Mouse (Mus musculus) ES-Bruce4 (cell line): ENCODE data around the gene Klhdc9. TPM values are rescaled to one million over a fixed set of nuclear protein-coding genes. Genes with fewer than 3 reads are reported as not detected.

Source experiments
- H3K27ac ChIP-seq: 2 replicates; pipeline ENCODE4 v1.5.1; 2012; ENCODE audit warnings: low read length, inconsistent platforms; ENCODE audit not compliant: insufficient read depth
- H3K27me3 ChIP-seq: 2 replicates; pipeline ENCODE4 v1.6.1; 2012; ENCODE audit warnings: mild to moderate bottlenecking, low read length, inconsistent platforms; ENCODE audit not compliant: control insufficient read depth, poor library complexity, insufficient read depth, severe bottlenecking
- H3K36me3 ChIP-seq: 2 replicates; pipeline ENCODE4 v1.6.1; 2012; ENCODE audit warnings: inconsistent platforms, mild to moderate bottlenecking, low read length, moderate library complexity; ENCODE audit not compliant: control insufficient read depth, poor library complexity, insufficient read depth, severe bottlenecking
- H3K4me1 ChIP-seq: one replicate; pipeline ENCODE4 v1.8.1; 2011; ENCODE audit warnings: low read length; ENCODE audit not compliant: control insufficient read depth, insufficient read depth
- H3K4me3 ChIP-seq: 2 replicates; pipeline ENCODE4 v1.5.1; 2011; ENCODE audit warnings: low read depth, mild to moderate bottlenecking, low read length
- H3K9ac ChIP-seq: 2 replicates; pipeline ENCODE4 v1.6.1; 2012; ENCODE audit warnings: low read depth, mild to moderate bottlenecking, inconsistent platforms; ENCODE audit not compliant: poor library complexity, severe bottlenecking
- H3K9me3 ChIP-seq: replicated peaks from 2 replicates; pipeline ENCODE4 v1.6.1; 2012; ENCODE audit warnings: mild to moderate bottlenecking, low read length, inconsistent platforms; ENCODE audit not compliant: control insufficient read depth, poor library complexity, insufficient read depth, severe bottlenecking
- CTCF ChIP-seq: IDR thresholded peaks from one replicate; pipeline ENCODE4 v1.8.1; 2011; ENCODE audit warnings: low read depth, low read length
- EP300 ChIP-seq: IDR thresholded peaks from 2 replicates; pipeline ENCODE4 v1.6.1; 2011; ENCODE audit warnings: low read depth, low read length; ENCODE audit not compliant: insufficient read depth
- POLR2A ChIP-seq: IDR thresholded peaks from one replicate; pipeline ENCODE4 v1.8.1; 2011; ENCODE audit warnings: low read length; ENCODE audit not compliant: insufficient read depth
- polyA plus RNA-seq: library from polyadenylated mRNA; stranded (reverse); fragments of >200 nt; gene quantifications from 2 replicates; pipeline ENCODE4 v1.2.4, GENCODE M21; 2011; ENCODE audit warnings: low read depth; ENCODE audit not compliant: missing spikeins, insufficient read depth, insufficient read length

Gene Klhdc9
- polyA plus RNA-seq, 1 experiment: 0.52 TPM

- Histone ChIP-seq H3K36me3 (no peaks in the 10 kb centered on the region), H3K9ac (no peak overlapping the region), H3K27me3 (no peaks in the 10 kb centered on the region), H3K9me3 (no peaks in the 10 kb centered on the region), H3K27ac (no peak overlapping the region), H3K4me3 (no peak overlapping the region), H3K4me1 (peaks cover 13% of the 10 kb centered on the region)
- TF ChIP-seq CTCF (no peak), EP300 (no peak), POLR2A (no peak)
Observed at GRCm38 (mm10) chr1:171378298-171378697, 17.7 kb upstream of the Klhdc9 start.

DNA sequence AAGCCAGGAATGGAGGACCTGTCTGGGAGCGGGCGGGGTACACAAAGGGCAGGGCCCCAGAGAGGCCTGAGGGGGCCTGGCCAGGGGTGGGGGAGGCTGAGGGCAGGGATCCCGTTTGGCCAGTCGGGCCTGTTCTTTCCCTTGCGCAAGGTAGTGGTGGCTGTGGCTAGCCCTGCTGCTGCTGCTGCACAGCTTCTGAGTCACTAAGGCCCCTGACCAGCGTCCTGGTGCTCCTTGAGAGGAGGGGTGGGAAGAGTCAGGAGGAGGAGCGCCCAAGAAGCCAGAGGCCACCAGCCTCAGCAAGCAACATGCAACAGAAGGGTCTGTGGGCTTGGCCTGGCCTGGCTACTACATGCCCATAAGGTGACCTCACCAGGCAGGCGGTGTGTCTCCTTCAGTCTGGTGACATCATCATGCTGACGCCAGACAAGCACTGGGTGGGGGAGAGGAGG, 15.1 kb upstream of the Klhdc9 start:
- no peaks in the 10 kb centered on the region for H3K27me3 ChIP-seq
- H3K9ac ChIP-seq: no peak overlapping the region
- TF ChIP-seq POLR2A: no peak
- TF ChIP-seq CTCF: no peak
- peak; percentile 64; the same call in 1 of the 2 replicates for TF ChIP-seq EP300
- H3K27ac ChIP-seq: peak overlapping the region; percentile 9; the same call in 1 of the 2 replicates
- H3K36me3 ChIP-seq: no peaks in the 10 kb centered on the region
- 0 out of 2 replicates have a peak overlapping the region, but pooled peaks have one; percentile 4 for H3K4me3 ChIP-seq
- no peaks in the 10 kb centered on the region for H3K9me3 ChIP-seq
- peaks cover 20% of the 10 kb centered on the region for H3K4me1 ChIP-seq

DNA sequence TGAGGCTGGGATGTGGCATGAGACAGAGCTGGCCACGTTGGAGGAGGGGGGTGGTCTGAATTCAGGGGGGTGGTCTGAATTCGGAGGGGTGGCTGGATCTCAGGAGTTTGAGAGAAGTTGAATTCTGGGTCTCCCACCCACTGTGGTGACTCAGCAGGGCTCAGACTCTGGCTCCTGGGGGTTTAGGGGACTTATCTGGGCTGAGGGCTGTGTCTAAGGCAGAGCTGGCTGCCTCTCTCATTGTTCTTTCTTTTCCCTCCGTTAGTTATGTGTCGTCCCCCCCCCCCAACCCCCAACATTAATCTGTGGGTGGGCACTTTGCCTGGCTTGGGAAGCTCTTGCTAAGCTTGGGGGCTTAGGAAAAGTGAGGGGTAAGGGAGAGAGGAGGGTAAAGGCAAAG, 13.3 kb upstream of the Klhdc9 start:
- TF ChIP-seq CTCF (no peak), EP300 (no peak), POLR2A (no peak)
- H3K9ac ChIP-seq: no peak overlapping the region
- no peaks in the 10 kb centered on the region for H3K27me3 ChIP-seq
- no peaks in the 10 kb centered on the region for H3K36me3 ChIP-seq
- 0 out of 2 replicates have a peak overlapping the region, but pooled peaks have one; percentile 15 for H3K27ac ChIP-seq
- H3K4me1 ChIP-seq: peaks cover 20% of the 10 kb centered on the region
- no peak overlapping the region for H3K4me3 ChIP-seq
- H3K9me3 ChIP-seq: no peaks in the 10 kb centered on the region

- H3K27me3 ChIP-seq: no peaks in the 10 kb centered on the region
- H3K9ac ChIP-seq: no peak overlapping the region
- no peaks in the 10 kb centered on the region for H3K36me3 ChIP-seq
- peaks cover 24% of the 10 kb centered on the region for H3K4me1 ChIP-seq
- peak; percentile 81 for TF ChIP-seq EP300
- TF ChIP-seq CTCF: no peak
- TF ChIP-seq POLR2A: no peak
- H3K9me3 ChIP-seq: no peaks in the 10 kb centered on the region
- H3K27ac ChIP-seq: no peak overlapping the region; the same call in 1 of the 2 replicates
- H3K4me3 ChIP-seq: no peak overlapping the region
Observed at GRCm38 (mm10) chr1:171372880-171373279, 12.3 kb upstream of the Klhdc9 start.

- Histone ChIP-seq H3K27ac (no peak within 1 kb of the TSS), H3K4me1 (peaks cover 22% of the 10 kb centered on the region), H3K36me3 (no peaks in the 10 kb centered on the region), H3K4me3 (no peak within 1 kb of the TSS), H3K9ac (no peak within 1 kb of the TSS), H3K9me3 (no peaks in the 10 kb centered on the region), H3K27me3 (no peaks in the 10 kb centered on the region)
- TF ChIP-seq CTCF: no peak
- TF ChIP-seq EP300: no peak
- TF ChIP-seq POLR2A: no peak
Observed at GRCm38 (mm10) chr1:171369845-171370556, 9.4 kb upstream of the Klhdc9 start, which contains the start of gene Nectin4. Gene Nectin4, plus strand, starts transcription at chr1:171370099.

DNA sequence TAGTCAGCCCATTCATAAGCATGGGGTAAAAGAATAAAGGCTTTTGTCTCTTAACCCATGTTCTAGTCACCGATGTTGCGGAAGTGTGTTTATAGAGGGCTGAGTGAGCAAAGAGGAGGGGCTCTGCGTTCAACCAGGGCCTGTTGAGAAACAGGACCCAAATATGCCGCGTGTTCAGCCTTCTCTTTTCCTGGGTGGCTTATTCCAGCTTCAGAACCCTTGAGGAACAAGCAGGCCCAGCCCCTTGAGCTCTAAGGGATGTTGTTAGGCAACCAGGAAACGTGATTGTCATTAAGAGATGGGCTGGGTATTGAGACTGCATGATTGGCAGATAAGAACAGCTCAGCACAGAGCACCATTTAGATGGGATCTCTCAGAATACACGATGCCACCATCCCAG, 5.3 kb upstream of the Klhdc9 start:
- no peaks in the 10 kb centered on the region for H3K36me3 ChIP-seq
- TF ChIP-seq CTCF (no peak), POLR2A (no peak), EP300 (no peak)
- H3K9me3 ChIP-seq: no peaks in the 10 kb centered on the region
- no peaks in the 10 kb centered on the region for H3K27me3 ChIP-seq
- no peak overlapping the region for H3K9ac ChIP-seq
- no peak overlapping the region for H3K4me3 ChIP-seq
- peaks cover 6% of the 10 kb centered on the region for H3K4me1 ChIP-seq
- H3K27ac ChIP-seq: no peak overlapping the region
